Mouse (Mus musculus) left cerebral cortex, adult 8-10 months (tissue): ENCODE data around the gene Alas2. TPM values are rescaled to one million over a fixed set of nuclear protein-coding genes. Genes with fewer than 3 reads are reported as not detected.

Source experiments
- DNase-seq, 2 experiments: peaks; one replicate each; pipeline ENCODE4 v3.0.0; 2022; ENCODE audit warnings: low spot score in 2 of 2
- total RNA-seq, 4 experiments: library from RNA; stranded (reverse); gene quantifications; 2 replicates each; pipeline ENCODE4 v1.2.4; 2022

Alas2 gene
- total RNA-seq, result 1 to 10 TPM; 2.4 to 7.1 (median 4.0) TPM

GRCm38 (mm10) chrX:150547239-150547638 is at the start of gene Alas2:
Gene Alas2 (plus strand): TSS chrX:150547375.
- DNase-seq, result no peak

GRCm38 (mm10) chrX:150508696-150509095 is 38.5 kb upstream of the Alas2 start:
- peak in 1 of 2 experiments; percentile 24 for DNase-seq

- no peak for DNase-seq
Measured at GRCm38 (mm10) chrX:150510631-150511030, 36.5 kb upstream of the Alas2 start.

DNA sequence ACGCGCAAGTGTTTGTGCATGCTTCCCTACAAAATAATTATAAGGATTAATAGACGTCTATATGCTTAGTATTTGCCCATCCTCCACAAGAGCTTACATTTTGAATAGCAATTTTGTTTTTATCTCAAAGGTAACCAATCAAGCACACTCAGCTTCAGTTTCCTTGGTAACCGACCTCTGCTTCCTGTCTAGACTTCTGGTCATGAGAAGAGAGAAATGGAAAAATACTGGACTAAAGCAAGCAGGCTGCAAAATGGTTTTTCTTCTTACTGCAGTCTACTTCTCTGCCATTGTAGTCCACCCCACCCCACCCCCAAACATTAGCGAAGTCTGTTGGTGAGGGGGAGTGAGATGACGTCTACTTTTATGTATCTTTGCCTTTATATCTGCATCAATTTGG is 35.9 kb upstream of the Alas2 start:
- no peak for DNase-seq

DNA sequence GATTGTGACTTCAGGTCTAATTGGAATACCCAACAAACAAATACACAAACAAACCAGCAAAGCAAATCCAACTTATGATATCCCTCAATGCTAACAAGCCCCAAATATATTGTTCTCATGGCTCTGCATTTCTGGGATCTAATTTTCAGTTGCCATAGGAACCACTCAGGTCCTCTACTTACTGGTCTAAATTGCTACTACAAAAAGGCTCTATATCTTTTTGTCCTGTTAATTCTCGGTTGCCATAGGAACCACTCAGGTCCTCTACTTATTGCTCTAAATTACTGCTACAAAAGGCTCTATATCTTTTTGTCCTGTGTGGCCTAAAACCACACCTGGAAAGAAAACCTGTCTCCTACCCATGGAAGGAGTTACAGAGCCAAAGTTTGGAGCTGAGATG is 33.0 kb upstream of the Alas2 start:
- DNase-seq, result no peak

- no peak for DNase-seq
Measured at GRCm38 (mm10) chrX:150516015-150516414, 31.2 kb upstream of the Alas2 start.

GRCm38 (mm10) chrX:150516477-150516876 is 30.7 kb upstream of the Alas2 start:
- DNase-seq, result no peak

DNA sequence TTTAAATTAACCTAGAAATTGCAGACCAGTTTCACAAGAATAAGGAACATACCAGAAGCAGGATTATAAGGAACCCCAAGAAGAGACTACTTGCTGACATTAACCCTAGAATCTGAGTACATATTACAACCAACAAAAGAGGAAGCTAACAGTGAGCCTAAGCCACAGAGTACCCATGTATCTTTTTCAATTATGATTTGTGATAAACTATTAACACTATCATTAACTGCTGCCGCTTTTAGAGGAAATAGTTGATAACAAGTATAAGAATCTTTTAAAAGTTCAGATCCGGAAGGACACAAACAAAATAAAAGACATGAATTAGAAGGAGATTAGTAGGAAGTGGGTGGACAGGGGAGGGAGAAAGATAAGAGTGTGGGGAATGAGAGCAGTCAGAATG is 7.1 kb upstream of the Alas2 start:
- no peak for DNase-seq

- DNase-seq, result no peak
Measured at GRCm38 (mm10) chrX:150541684-150542083, 5.5 kb upstream of the Alas2 start.

DNA sequence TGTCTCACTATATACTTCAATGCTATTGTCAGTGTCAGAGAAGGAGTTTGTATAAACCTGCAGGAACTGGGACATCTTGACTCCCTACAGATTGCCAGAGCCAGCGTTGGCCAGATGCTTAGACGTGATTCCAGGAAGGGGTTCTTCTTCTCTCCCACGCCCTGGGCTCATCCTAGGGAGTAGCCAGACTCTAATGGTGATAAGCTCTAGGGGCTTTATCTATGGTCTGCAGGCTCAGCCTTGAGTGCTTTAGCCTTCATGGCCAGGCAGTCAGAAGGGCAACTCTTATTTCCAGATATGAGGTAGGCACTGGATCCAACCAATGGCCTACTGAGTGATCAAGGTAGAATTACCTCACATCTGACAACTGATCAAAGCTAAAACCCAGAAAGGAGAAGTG is 2.5 kb downstream of the Alas2 start:
- no peak for DNase-seq

- DNase-seq, result no peak
Measured at GRCm38 (mm10) chrX:150551986-150552385, 4.8 kb downstream of the Alas2 start.

DNA sequence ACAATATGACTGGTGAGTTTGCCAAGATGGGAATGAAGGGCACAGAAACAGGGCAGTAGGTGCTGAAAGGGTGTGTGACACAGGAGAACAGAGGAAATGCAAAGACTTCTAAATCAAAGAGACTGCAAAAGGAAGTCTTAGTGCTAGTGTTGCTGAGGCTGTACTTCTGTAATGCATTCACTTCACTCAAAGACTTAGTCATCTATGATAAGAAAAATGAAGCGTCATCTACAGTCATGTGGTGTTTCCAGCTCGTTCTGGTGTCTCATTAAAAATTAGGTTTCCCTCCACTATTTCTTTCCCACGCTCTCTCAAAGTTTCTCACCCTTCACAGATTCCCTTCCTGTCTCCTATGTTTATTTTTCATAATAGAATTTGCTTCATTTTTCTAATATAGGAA is 6.9 kb downstream of the Alas2 start:
- no peak for DNase-seq

DNA sequence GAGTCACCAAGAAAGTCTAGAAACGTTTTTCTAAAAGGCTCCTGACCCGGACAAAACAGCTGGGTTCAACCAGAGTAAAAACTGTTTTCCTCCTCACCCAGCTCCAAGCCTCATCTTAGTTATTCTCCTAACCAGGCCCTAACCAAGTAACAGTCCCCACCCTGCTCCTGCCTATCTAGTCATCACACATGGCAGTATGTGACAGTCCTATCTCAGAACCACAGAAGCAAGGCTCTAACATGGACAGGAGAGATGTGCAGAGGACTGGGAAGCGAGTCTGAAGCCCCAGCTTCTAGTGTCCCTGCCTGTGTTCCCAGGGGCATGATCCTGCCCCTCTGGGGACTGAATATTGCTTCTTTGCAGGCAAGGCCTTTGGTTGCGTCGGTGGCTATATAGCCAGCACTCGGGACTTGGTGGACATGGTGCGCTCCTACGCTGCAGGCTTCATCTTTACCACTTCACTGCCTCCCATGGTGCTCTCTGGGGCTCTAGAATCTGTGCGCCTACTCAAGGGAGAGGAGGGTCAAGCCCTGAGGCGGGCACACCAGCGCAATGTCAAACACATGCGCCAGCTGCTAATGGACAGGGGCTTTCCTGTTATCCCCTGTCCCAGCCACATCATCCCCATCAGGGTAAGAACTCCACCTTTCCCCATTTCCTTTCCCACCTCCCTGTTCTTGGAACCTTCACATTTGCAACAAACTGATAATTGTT is 17.6 kb downstream of the Alas2 start:
- DNase-seq, result no peak

DNA sequence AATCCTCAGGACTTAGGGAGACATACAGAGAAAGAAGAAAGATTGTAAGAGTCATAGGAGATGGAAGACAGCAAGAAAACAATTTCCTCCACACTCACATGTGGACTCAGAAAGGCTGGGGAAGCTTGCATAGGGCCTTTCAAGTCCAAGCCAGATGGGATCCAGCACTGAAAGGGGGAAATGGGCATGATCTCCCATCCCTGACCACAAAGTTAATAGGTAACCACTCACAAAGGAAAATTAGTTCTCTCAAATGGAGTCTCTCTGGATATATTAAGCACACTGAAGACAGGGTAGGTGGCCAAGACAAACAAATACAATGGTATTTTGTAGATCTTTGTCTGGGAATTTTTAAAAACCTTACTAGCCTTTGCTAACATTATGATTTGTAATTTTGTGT is 34.7 kb downstream of the Alas2 start:
- DNase-seq, result no peak

DNA sequence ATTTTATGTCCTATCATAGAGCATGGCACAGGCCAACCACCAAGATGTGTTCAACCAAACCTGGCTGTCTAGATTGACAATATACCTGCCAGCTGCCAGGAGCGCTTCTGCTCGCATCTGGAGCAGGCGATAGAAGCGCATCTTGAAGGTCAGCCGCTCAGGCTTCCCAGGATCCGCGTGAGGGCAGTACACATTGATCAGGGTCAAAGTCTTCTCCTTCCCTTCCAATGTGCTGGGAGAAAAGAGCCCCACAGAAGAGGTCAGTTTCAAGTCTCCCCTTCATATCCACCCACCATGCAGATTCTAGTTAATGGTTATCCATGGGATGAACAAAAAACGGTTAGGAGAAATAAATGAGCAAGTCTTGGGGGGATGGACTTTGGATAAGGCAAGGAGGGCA is 37.9 kb downstream of the Alas2 start:
- DNase-seq, result no peak

GRCm38 (mm10) chrX:150588023-150588764 is 41.0 kb downstream of the Alas2 start, which contains the start of gene Pfkfb1:
Gene Pfkfb1 (plus strand): TSS chrX:150588229.
- peak; percentile 26 to 65 for DNase-seq

GRCm38 (mm10) chrX:150589696-150590095 is 42.5 kb downstream of the Alas2 start, which contains the start of gene Apex2:
Gene Apex2 (minus strand): TSS chrX:150589868.
- no peak for DNase-seq

DNA sequence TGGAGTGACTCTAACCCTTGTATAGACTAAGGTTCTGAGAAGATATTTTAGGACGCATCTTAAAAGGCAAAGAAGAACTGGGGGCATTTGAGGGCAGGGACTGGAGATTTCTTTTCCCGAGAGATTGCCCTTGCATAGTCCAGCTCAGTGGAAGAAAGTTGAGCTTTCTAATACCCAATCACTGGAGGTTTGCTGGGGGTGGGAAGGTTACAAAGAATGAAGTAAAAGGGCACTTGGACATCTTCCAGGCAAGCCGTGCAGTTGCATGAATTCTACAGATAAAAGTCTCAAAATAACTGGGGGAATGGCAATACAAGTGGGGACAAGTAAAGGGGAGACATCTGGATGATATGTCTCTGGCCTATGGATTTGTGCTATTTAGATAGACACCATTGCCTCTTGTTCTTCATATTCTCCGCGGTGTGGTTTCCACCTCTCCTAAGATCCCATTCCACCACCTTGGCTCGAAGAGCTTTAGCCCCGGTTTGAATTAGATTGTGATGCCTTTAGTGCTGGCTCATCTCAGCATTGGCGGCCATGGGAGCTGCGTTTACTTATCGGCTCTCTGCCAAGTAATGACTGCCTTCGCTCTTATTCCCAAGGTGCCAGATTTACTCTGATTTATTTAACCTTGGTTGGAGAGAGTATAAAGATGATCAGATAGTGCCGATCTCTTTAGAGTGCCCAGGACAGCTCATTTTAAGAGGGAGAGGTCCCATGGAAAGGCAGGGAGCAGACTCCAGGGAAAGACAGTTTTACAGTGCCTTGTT is 46.3 kb downstream of the Alas2 start:
- DNase-seq, result no peak

GRCm38 (mm10) chrX:150594176-150594575 is 47.0 kb downstream of the Alas2 start:
- DNase-seq, result no peak

- DNase-seq, result no peak
Measured at GRCm38 (mm10) chrX:150595016-150595760, 48.0 kb downstream of the Alas2 start.

DNA sequence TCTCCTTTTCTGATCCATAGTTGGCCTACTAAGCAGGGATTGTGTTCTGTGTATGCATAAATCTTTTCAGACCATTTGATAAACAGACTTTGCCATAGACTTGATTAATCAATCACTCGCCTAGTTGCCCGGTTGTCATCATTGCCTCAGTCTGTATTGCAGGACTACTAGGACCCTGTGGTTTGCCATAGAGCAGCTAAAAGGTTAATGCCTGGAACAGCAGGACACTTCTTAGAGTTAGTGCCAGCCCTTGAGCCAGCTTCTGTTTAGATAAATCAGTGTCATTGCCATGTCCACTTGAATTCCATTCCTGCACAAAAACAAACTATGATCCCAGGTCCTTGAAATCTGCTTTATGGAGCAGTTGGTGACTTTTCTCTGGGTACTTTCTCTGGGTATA is 51.7 kb downstream of the Alas2 start:
- DNase-seq, result no peak
